Mouse (Mus musculus) bone marrow, adult 2 months (tissue): Measurements from ENCODE around the gene Ankrd44.

ENCODE experiments used
- CTCF ChIP-seq: fragments of 200-500 bp; IDR thresholded peaks from 2 replicates; pipeline ENCODE4 v1.5.1; 2011; ENCODE audit warnings: low read length, control low read depth; ENCODE audit not compliant: control insufficient read depth, insufficient read depth
- POLR2A ChIP-seq: fragments of 200-500 bp; IDR thresholded peaks from 2 replicates; pipeline ENCODE4 v1.6.1; 2011; ENCODE audit warnings: low read depth, mild to moderate bottlenecking, control low read depth, low read length, borderline replicate concordance; ENCODE audit not compliant: control insufficient read depth

GRCm38 (mm10) chr1:54837721-54838485 lies 88.3 kb downstream of the Ankrd44 start:
- TF ChIP-seq CTCF = no peak
- no peak for TF ChIP-seq POLR2A
